Mouse (Mus musculus): ENCODE data around the gene Cdk19.

- TF ChIP-seq CTCF (IDR thresholded peaks at IDR 0.05; ENCODE audit: control insufficient read depth, insufficient read depth, low read length): no peak
- TF ChIP-seq POLR2A (IDR thresholded peaks at IDR 0.05; ENCODE audit: borderline replicate concordance, control insufficient read depth, low read depth, low read length): no peak
These were observed at the start of gene Cdk19 for GRCm38 (mm10) chr10:40339351-40339964.

Measured in bone marrow, adult 2 months (tissue).